Mouse (Mus musculus): Measurements from ENCODE around the gene Tgds. TPM values are rescaled to one million over a fixed set of nuclear protein-coding genes. Genes with fewer than 3 reads are reported as not detected.
"Not testable (repeated sequence)": the region's sequence is repeated elsewhere in the genome, so short reads cannot be mapped to it uniquely, and the experiment has no call there.

Gene Tgds
- polyA plus RNA-seq, 1 experiment from 2014 or later, result 20.2 TPM

GRCm38 (mm10) chr14:118156740-118157139 lies 24.2 kb upstream of the Tgds start:
- Histone ChIP-seq H3K9me3 (no peaks in the 10 kb centered on the region), H3K27ac (replicated peaks) (no peak overlapping the region), H3K4me2 (no peak overlapping the region), H3K27me3 (no peaks in the 10 kb centered on the region), H3K36me3 (peaks cover 46% of the 10 kb centered on the region), H3K4me3 (no peak overlapping the region), H3K9ac (no peak overlapping the region), H3K4me1 (replicated peaks) (no peaks in the 10 kb centered on the region)
- peak; percentile 36; the same call in 1 of the 2 replicates for ATAC-seq (ENCODE audit: low read depth)
- WGBS, result 89% methylated on average over 10 of the region's 10 CpGs

GRCm38 (mm10) chr14:118156056-118156455 lies 23.5 kb upstream of the Tgds start:
- H3K27me3 ChIP-seq; ATAC-seq (ENCODE audit: low read depth): not testable (repeated sequence)

GRCm38 (mm10) chr14:118152294-118152651 lies 19.7 kb upstream of the Tgds start:
- Histone ChIP-seq H3K4me2 (no peak overlapping the region), H3K27ac (replicated peaks) (no peak overlapping the region), H3K4me3 (no peak overlapping the region), H3K9ac (no peak overlapping the region), H3K4me1 (replicated peaks) (no peaks in the 10 kb centered on the region), H3K36me3 (peaks cover 32% of the 10 kb centered on the region), H3K27me3 (no peaks in the 10 kb centered on the region), H3K9me3 (no peaks in the 10 kb centered on the region)
- WGBS, result 93% methylated on average over 8 of the region's 8 CpGs
- ATAC-seq (ENCODE audit: low read depth), result no peak

More at GRCm38 (mm10) chr14:118156056-118156455, 23.5 kb upstream of the Tgds start:
- WGBS, result 89% methylated on average over 16 of the region's 16 CpGs
- H3K9me3 ChIP-seq; H3K9ac ChIP-seq; H3K4me1 ChIP-seq (replicated peaks); H3K27ac ChIP-seq (replicated peaks); H3K4me2 ChIP-seq; H3K4me3 ChIP-seq: not testable (repeated sequence)
- peaks cover 40% of the 10 kb centered on the region for H3K36me3 ChIP-seq

GRCm38 (mm10) chr14:118151651-118152293 lies 19.2 kb upstream of the Tgds start:
- H3K36me3 ChIP-seq, result peaks cover 34% of the 10 kb centered on the region
- ATAC-seq (ENCODE audit: low read depth), result no peak
- no peak overlapping the region for H3K9ac ChIP-seq
- H3K4me2 ChIP-seq, result no peak overlapping the region
- H3K4me1 ChIP-seq (replicated peaks), result no peaks in the 10 kb centered on the region
- H3K4me3 ChIP-seq, result no peak overlapping the region
- H3K27me3 ChIP-seq, result no peaks in the 10 kb centered on the region
- no peaks in the 10 kb centered on the region for H3K9me3 ChIP-seq
- WGBS, result 78% methylated on average over 5 of the region's 5 CpGs
- no peak overlapping the region for H3K27ac ChIP-seq (replicated peaks)

GRCm38 (mm10) chr14:118150656-118151551 lies 18.3 kb upstream of the Tgds start:
- no peaks in the 10 kb centered on the region for H3K9me3 ChIP-seq
- H3K4me1 ChIP-seq (replicated peaks), result no peaks in the 10 kb centered on the region
- no peaks in the 10 kb centered on the region for H3K27me3 ChIP-seq
- H3K4me3 ChIP-seq, result no peak overlapping the region
- 91% methylated on average over 26 of the region's 26 CpGs for WGBS
- no peak for ATAC-seq (ENCODE audit: low read depth)
- H3K9ac ChIP-seq, result no peak overlapping the region
- H3K4me2 ChIP-seq, result no peak overlapping the region
- H3K36me3 ChIP-seq, result peaks cover 28% of the 10 kb centered on the region
- no peak overlapping the region for H3K27ac ChIP-seq (replicated peaks)

- no peaks in the 10 kb centered on the region for H3K9me3 ChIP-seq
- H3K4me3 ChIP-seq, result no peak overlapping the region
- H3K27ac ChIP-seq (replicated peaks), result no peak overlapping the region
- no peaks in the 10 kb centered on the region for H3K4me1 ChIP-seq (replicated peaks)
- H3K4me2 ChIP-seq, result no peak overlapping the region
- ATAC-seq (ENCODE audit: low read depth), result no peak
- H3K36me3 ChIP-seq, result peaks cover 24% of the 10 kb centered on the region
- no peaks in the 10 kb centered on the region for H3K27me3 ChIP-seq
- 89% methylated on average over 10 of the region's 10 CpGs for WGBS
- H3K9ac ChIP-seq, result no peak overlapping the region
These were observed 16.0 kb upstream of the Tgds start for GRCm38 (mm10) chr14:118148554-118148953.

GRCm38 (mm10) chr14:118148046-118148445 lies 15.5 kb upstream of the Tgds start:
- no peak overlapping the region for H3K4me2 ChIP-seq
- no peak overlapping the region for H3K4me3 ChIP-seq
- H3K9ac ChIP-seq, result no peak overlapping the region
- no peak for ATAC-seq (ENCODE audit: low read depth)
- no peaks in the 10 kb centered on the region for H3K4me1 ChIP-seq (replicated peaks)
- WGBS, result 92% methylated on average over 13 of the region's 13 CpGs
- H3K27me3 ChIP-seq, result no peaks in the 10 kb centered on the region
- no peak overlapping the region for H3K27ac ChIP-seq (replicated peaks)
- no peaks in the 10 kb centered on the region for H3K9me3 ChIP-seq
- peaks cover 24% of the 10 kb centered on the region for H3K36me3 ChIP-seq

- Histone ChIP-seq H3K4me1 (replicated peaks) (peaks cover 11% of the 10 kb centered on the region), H3K4me3 (no peak overlapping the region), H3K9me3 (no peaks in the 10 kb centered on the region), H3K27ac (replicated peaks) (no peak overlapping the region), H3K27me3 (no peaks in the 10 kb centered on the region), H3K9ac (no peak overlapping the region), H3K36me3 (peaks cover 31% of the 10 kb centered on the region), H3K4me2 (no peak overlapping the region)
- WGBS, result 93% methylated on average over 5 of the region's 5 CpGs
- ATAC-seq (ENCODE audit: low read depth), result no peak
These were observed 9.7 kb upstream of the Tgds start for GRCm38 (mm10) chr14:118142283-118142682.

- peak; percentile 41 for ATAC-seq (ENCODE audit: low read depth)
- peak overlapping the region; percentile 89 for H3K4me3 ChIP-seq
- H3K36me3 ChIP-seq, result peaks cover 28% of the 10 kb centered on the region
- WGBS, result under 1% methylated on average over 13 of the region's 13 CpGs
- no peaks in the 10 kb centered on the region for H3K9me3 ChIP-seq
- H3K27me3 ChIP-seq, result peaks cover 4% of the 10 kb centered on the region; the same call in 1 of the 2 replicates
- H3K9ac ChIP-seq, result peak overlapping the region; percentile 88
- peak overlapping the region; percentile 77 for H3K4me2 ChIP-seq
- peaks cover 23% of the 10 kb centered on the region for H3K4me1 ChIP-seq (replicated peaks)
- peak overlapping the region; percentile 85 for H3K27ac ChIP-seq (replicated peaks)
These were observed 4.9 kb upstream of the Tgds start for GRCm38 (mm10) chr14:118137487-118137886.

GRCm38 (mm10) chr14:118136744-118137452 lies 4.3 kb upstream of the Tgds start, which contains the start of gene Gpr180:
TSS of gene Gpr180 (plus strand) at chr14:118137158.
- H3K4me3 ChIP-seq, result peak within 1 kb of the TSS; percentile 89
- peak within 1 kb of the TSS; percentile 77 for H3K4me2 ChIP-seq
- peak; percentile 97 for ATAC-seq (ENCODE audit: low read depth)
- H3K27me3 ChIP-seq, result peaks cover 4% of the 10 kb centered on the region; the same call in 1 of the 2 replicates
- peaks cover 26% of the 10 kb centered on the region for H3K4me1 ChIP-seq (replicated peaks)
- no peaks in the 10 kb centered on the region for H3K9me3 ChIP-seq
- peak within 1 kb of the TSS; percentile 88 for H3K9ac ChIP-seq
- 0% methylated on average over 77 of the region's 77 CpGs for WGBS
- peaks cover 25% of the 10 kb centered on the region for H3K36me3 ChIP-seq
- H3K27ac ChIP-seq (replicated peaks), result peak within 1 kb of the TSS; percentile 85

GRCm38 (mm10) chr14:118131931-118132641 lies 469 bp downstream of the Tgds start:
- 13% methylated on average over 21 of the region's 21 CpGs for WGBS
- Histone ChIP-seq H3K9ac (peak overlapping the region; percentile 82), H3K4me1 (replicated peaks) (peaks cover 25% of the 10 kb centered on the region), H3K9me3 (no peaks in the 10 kb centered on the region), H3K27me3 (peaks cover 4% of the 10 kb centered on the region; the same call in 1 of the 2 replicates), H3K4me3 (peak overlapping the region; percentile 65), H3K27ac (replicated peaks) (peak overlapping the region; percentile 52), H3K36me3 (peaks cover 24% of the 10 kb centered on the region), H3K4me2 (peak overlapping the region; percentile 84)
- ATAC-seq (ENCODE audit: low read depth), result peak; percentile 9; the same call in 1 of the 2 replicates

Measured in neural tube, embryonic 13.5 days (tissue).